Mouse (Mus musculus) forebrain, embryonic 15.5 days (tissue): ENCODE results near the gene Tpst2. TPM values are rescaled to one million over a fixed set of nuclear protein-coding genes. Genes with fewer than 3 reads are reported as not detected.

Source experiments
- ATAC-seq: fragments of 200-750 bp; cut with Nextera tagmentation; replicated peaks from 2 replicates; pipeline ENCODE4 v1.8.0; 2017; ENCODE audit warnings: mild to moderate bottlenecking, moderate TSS enrichment, moderate library complexity
- H3K27ac ChIP-seq: fragments of 300-500 bp; sonication (generic); replicated peaks from 2 replicates; pipeline ENCODE4 v1.5.1; 2015; ENCODE audit warnings: mild to moderate bottlenecking, inconsistent platforms
- H3K27me3 ChIP-seq: fragments of 300-500 bp; sonication (generic); 2 replicates; pipeline ENCODE4 v1.6.1; 2015; ENCODE audit warnings: inconsistent platforms
- H3K36me3 ChIP-seq: fragments of 300-500 bp; sonication (generic); 2 replicates; pipeline ENCODE4 v1.6.1; 2015; ENCODE audit warnings: mild to moderate bottlenecking, inconsistent platforms
- H3K4me1 ChIP-seq: fragments of 300-500 bp; sonication (generic); 2 replicates; pipeline ENCODE4 v1.6.1; 2015; ENCODE audit warnings: inconsistent platforms
- H3K4me2 ChIP-seq: fragments of 300-500 bp; sonication (generic); replicated peaks from 2 replicates; pipeline ENCODE4 v1.6.1; 2015; ENCODE audit warnings: mild to moderate bottlenecking, inconsistent platforms
- H3K4me3 ChIP-seq: fragments of 300-500 bp; sonication (generic); 2 replicates; pipeline ENCODE4 v1.5.1; 2015; ENCODE audit warnings: mild to moderate bottlenecking, inconsistent platforms
- H3K9ac ChIP-seq: fragments of 300-500 bp; sonication (generic); replicated peaks from 2 replicates; pipeline ENCODE4 v1.6.1; 2015; ENCODE audit warnings: mild to moderate bottlenecking, inconsistent platforms
- H3K9me3 ChIP-seq: fragments of 300-500 bp; sonication (generic); 2 replicates; pipeline ENCODE4 v1.6.1; 2016; ENCODE audit warnings: inconsistent platforms
- WGBS: fragments of 180-500 bp; shearing (Covaris S2); methylation state at CpG from one replicate; pipeline ENCODE4 v1.1.7; 2015; ENCODE audit warnings: mixed read lengths; 5-methylcytosine and 5-hydroxymethylcytosine counted together
- polyA plus RNA-seq: library from polyadenylated mRNA; unstranded; fragments of >200 nt; fragmentation: Nextera tagmentation; extraction: Ambion mirVana; gene quantifications from 2 replicates; pipeline ENCODE4 v1.2.1, GENCODE M21; 2015

The Tpst2 gene
- polyA plus RNA-seq, 1 experiment from 2014 or later: 29.5 TPM

DNA sequence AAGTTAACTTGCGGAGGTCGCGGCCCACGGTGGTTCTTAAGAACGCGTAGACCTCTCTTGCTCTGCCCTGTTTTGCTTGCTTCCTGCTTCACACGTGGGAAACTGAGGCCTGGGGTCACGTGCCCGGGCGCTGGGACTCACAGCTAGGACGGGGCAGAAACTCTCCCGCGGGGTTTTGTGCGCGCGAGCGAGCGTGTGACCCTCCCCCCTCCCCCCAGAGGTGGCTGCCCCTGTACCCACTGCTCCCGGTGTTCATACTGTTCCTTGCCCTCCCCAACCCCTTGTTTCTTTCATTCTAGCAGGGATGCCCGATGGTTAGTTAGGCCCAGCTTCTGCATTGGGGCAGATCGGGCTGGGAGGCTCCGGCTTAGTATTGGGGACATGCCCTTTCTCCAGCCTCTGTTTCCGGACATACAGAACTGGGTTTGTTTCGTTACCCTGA, 437 bp downstream of the Tpst2 start:
- Histone ChIP-seq H3K27me3 (no peaks in the 10 kb centered on the region), H3K27ac (0 out of 2 replicates have a peak overlapping the region, but pooled peaks have one; percentile 3), H3K4me2 (peak overlapping the region; percentile 89), H3K9me3 (no peaks in the 10 kb centered on the region), H3K4me3 (peak overlapping the region; percentile 54), H3K36me3 (no peaks in the 10 kb centered on the region), H3K4me1 (peaks cover 19% of the 10 kb centered on the region), H3K9ac (peak overlapping the region; percentile 69)
- WGBS: under 1% methylated on average over 24 of the region's 24 CpGs
- no peak; the same call in 1 of the 2 replicates for ATAC-seq

DNA sequence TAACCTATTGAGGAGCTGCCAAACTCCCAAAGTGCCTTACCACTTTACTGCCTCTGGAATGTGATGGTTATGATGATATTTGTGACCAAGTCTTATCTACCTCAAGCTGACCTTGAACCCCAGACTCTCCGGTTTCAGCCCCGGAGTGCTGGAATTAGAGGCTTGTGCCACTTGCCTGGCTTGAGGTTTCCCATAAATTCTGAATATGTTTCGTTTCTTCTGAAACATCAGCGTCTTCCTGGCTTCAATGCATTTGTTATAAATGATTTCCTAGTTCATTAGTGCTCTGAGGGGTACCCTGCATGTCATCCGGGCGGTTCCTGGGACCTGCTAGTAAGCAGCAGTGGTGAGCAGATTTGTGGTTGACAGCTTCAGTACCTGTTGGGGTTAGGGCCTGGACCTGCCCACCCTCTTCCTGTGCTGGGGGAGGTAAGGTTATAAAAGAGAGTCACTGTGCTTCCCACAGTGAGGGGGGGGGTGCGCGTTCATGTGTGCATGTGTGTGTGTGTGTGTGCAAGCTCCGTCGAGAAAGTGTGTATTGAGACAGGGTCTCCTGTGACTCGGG, 1.5 kb downstream of the Tpst2 start:
- Histone ChIP-seq H3K36me3 (no peaks in the 10 kb centered on the region), H3K4me1 (peaks cover 25% of the 10 kb centered on the region), H3K4me2 (0 out of 2 replicates have a peak overlapping the region, but pooled peaks have one; percentile 89), H3K4me3 (no peak overlapping the region), H3K9ac (no peak overlapping the region), H3K27me3 (no peaks in the 10 kb centered on the region), H3K27ac (no peak overlapping the region), H3K9me3 (no peaks in the 10 kb centered on the region)
- no peak for ATAC-seq
- 90% methylated on average over 11 of the region's 11 CpGs for WGBS

GRCm38 (mm10) chr5:112279181-112280021, 2.9 kb downstream of the Tpst2 start:
- Histone ChIP-seq H3K4me2 (no peak overlapping the region), H3K9me3 (no peaks in the 10 kb centered on the region), H3K27me3 (no peaks in the 10 kb centered on the region), H3K4me3 (no peak overlapping the region), H3K9ac (no peak overlapping the region), H3K36me3 (no peaks in the 10 kb centered on the region), H3K27ac (no peak overlapping the region), H3K4me1 (peaks cover 25% of the 10 kb centered on the region)
- WGBS: 90% methylated on average over 17 of the region's 17 CpGs
- no peak for ATAC-seq

GRCm38 (mm10) chr5:112280151-112280550, 3.7 kb downstream of the Tpst2 start:
- Histone ChIP-seq H3K4me3 (no peak overlapping the region), H3K27ac (no peak overlapping the region), H3K4me2 (no peak overlapping the region), H3K36me3 (no peaks in the 10 kb centered on the region), H3K9ac (no peak overlapping the region), H3K4me1 (peaks cover 25% of the 10 kb centered on the region), H3K9me3 (no peaks in the 10 kb centered on the region), H3K27me3 (no peaks in the 10 kb centered on the region)
- WGBS: 92% methylated on average over 7 of the region's 7 CpGs
- no peak for ATAC-seq

DNA sequence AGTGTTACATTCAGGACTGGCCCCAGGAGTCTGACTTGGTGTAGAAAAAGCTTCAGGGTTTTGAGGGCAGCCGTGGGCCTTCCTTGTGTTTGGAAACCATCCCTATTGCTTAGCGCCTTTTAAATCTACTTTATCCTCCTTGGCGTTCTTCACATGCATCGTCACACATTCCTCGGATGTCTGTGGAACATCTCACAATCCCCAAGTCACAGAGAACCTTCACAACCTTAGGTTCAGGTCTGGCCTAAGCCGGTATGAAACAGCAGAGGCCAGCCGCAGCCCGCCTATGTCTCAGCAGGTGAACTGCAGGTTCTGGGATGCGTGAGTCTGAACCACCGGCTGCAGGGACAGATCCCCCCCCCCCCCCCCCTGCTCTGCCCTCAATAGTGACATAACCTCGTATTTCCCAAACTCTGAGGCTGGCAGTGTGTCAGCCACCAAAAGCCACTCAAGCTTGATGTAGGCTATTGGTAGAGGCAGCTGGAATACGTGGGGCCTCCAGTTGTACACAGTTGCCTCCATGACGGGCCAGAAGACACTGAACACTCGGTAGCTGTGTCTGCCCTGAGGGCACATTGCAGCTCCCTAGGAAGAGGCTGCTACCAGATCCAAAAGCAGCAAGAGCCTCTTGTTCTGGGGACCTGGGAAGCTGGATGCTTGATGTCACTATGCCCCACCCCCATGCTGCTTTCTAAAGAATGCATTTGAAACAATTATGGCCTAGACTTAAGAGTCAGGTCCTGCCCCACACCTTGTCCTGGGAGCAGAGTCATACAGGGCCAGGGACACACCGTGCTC, 4.6 kb downstream of the Tpst2 start:
- ATAC-seq: no peak
- no peaks in the 10 kb centered on the region for H3K9me3 ChIP-seq
- no peak overlapping the region for H3K9ac ChIP-seq
- H3K4me3 ChIP-seq: no peak overlapping the region
- no peaks in the 10 kb centered on the region for H3K27me3 ChIP-seq
- H3K27ac ChIP-seq: no peak overlapping the region
- peaks cover 20% of the 10 kb centered on the region for H3K4me1 ChIP-seq
- H3K4me2 ChIP-seq: no peak overlapping the region
- 50% methylated on average over 15 of the region's 15 CpGs for WGBS
- no peaks in the 10 kb centered on the region for H3K36me3 ChIP-seq

- Histone ChIP-seq H3K9me3 (no peaks in the 10 kb centered on the region), H3K36me3 (no peaks in the 10 kb centered on the region), H3K4me1 (peaks cover 20% of the 10 kb centered on the region), H3K9ac (no peak overlapping the region), H3K4me2 (no peak overlapping the region), H3K4me3 (no peak overlapping the region), H3K27ac (no peak overlapping the region), H3K27me3 (no peaks in the 10 kb centered on the region)
- ATAC-seq: no peak
- WGBS: 79% methylated on average over 4 of the region's 4 CpGs
Observed at GRCm38 (mm10) chr5:112281676-112282075, 5.2 kb downstream of the Tpst2 start.

DNA sequence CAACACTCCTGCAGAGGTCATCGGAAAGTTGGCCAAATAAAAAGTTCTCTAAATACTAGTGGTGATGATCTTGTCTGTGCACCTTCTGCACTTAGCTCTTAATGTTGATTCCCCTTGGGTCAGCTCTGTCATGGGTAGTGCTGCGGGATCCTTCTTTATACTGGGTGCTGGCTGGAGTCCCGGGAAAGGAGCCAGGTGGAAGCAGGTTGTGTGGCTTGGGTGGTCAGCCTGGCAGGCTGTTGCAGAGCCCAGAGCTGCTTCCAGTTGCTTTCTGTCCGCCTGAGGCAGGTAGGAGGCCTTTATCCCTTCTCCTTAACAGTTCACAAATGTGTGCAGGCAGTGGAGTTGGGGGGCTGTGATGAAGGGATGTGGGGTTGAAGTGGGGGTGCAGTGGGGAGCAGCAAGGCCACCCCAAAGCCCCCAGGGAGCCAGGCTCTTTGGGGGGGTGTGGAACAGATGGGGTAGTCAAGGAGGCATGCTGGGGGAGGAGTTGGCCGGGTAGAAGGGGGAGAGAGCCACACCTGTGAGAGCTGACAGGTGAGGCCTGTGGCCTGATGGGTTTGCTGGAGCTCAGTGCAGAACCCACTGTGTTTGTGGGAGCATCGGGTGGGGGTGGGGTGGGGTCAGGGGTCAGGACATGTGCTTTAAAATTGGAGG, 5.8 kb downstream of the Tpst2 start:
- Histone ChIP-seq H3K27ac (no peak overlapping the region), H3K4me2 (no peak overlapping the region), H3K27me3 (no peaks in the 10 kb centered on the region), H3K9me3 (no peaks in the 10 kb centered on the region), H3K36me3 (no peaks in the 10 kb centered on the region), H3K9ac (no peak overlapping the region), H3K4me3 (no peak overlapping the region), H3K4me1 (peaks cover 17% of the 10 kb centered on the region)
- no peak for ATAC-seq
- WGBS: 75% methylated on average over 6 of the region's 6 CpGs

GRCm38 (mm10) chr5:112282780-112283482, 6.4 kb downstream of the Tpst2 start:
- Histone ChIP-seq H3K27ac (peak overlapping the region; percentile 9; the same call in 1 of the 2 replicates), H3K4me3 (no peak overlapping the region), H3K9me3 (no peaks in the 10 kb centered on the region), H3K36me3 (no peaks in the 10 kb centered on the region), H3K9ac (no peak overlapping the region), H3K4me2 (no peak overlapping the region), H3K27me3 (no peaks in the 10 kb centered on the region), H3K4me1 (peaks cover 10% of the 10 kb centered on the region; the same call in 1 of the 2 replicates)
- 84% methylated on average over 9 of the region's 9 CpGs for WGBS
- ATAC-seq: no peak

DNA sequence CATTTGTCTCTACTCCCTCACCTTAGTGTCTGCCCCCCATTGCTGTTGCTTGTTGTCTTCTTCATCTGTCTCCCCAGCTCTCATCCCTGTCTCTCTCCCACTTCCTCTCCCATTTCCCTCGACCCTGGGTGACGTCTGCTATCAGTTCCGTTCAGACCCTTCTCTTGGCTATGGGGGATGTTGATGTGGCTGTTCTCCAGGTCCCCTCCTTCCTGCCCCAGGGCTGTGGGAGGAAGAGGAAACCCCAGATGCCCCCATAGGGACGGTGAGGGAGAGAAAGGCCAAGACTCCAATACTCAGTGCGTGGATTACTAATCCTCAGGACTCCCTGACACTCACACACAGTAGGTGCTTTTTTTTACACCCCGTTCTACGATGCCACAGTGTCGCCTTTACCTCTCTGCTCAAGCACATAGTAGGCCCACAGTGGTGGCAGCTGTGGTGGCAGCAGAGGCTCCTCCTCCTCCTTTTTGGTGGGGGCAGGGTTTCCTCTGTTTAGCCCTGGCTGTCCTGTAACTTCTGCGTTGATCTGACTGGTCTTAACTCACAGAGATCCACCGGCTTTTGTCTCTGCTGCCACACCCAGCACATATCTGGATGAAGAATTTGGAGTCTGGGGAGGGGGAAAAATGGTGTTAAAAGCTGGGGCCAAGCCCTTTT, 7.2 kb downstream of the Tpst2 start:
- Histone ChIP-seq H3K9ac (no peak overlapping the region), H3K9me3 (no peaks in the 10 kb centered on the region), H3K4me2 (no peak overlapping the region), H3K4me1 (peaks cover 7% of the 10 kb centered on the region; the same call in 1 of the 2 replicates), H3K27ac (peak overlapping the region; percentile 9; the same call in 1 of the 2 replicates), H3K27me3 (no peaks in the 10 kb centered on the region), H3K4me3 (no peak overlapping the region), H3K36me3 (no peaks in the 10 kb centered on the region)
- WGBS: 76% methylated on average over 10 of the region's 10 CpGs
- ATAC-seq: no peak

DNA sequence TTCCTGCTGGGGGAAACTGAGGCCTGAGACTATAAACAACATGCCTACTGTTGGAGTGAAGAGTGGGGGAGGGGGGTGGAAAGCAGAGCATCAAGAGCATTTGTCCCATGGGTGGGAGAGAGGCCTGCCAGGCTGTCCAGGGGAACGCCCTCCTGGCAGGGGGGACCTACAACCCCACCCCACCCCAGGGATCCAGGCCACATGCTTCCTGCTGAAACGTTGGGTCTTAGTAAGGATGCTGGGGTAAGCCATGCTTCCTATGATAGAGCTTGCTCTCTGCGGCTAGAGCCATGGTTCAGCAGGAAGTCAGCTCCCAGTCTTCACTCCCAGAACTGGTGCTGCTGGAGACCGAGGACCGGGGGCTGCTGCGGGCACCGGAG, 7.7 kb downstream of the Tpst2 start:
- 89% methylated on average over 7 of the region's 7 CpGs for WGBS
- Histone ChIP-seq H3K27ac (no peak overlapping the region), H3K4me1 (peaks cover 7% of the 10 kb centered on the region; the same call in 1 of the 2 replicates)

More for the DNA sequence above, 7.7 kb downstream of the Tpst2 start:
- Histone ChIP-seq H3K9me3 (no peaks in the 10 kb centered on the region), H3K4me3 (no peak overlapping the region), H3K4me2 (no peak overlapping the region), H3K36me3 (no peaks in the 10 kb centered on the region), H3K27me3 (no peaks in the 10 kb centered on the region), H3K9ac (no peak overlapping the region)
- no peak for ATAC-seq
